Mouse (Mus musculus) mature B cell (primary cell): ENCODE measurements around the gene Coro1b.
"Not testable (repeated sequence)": the region's sequence is repeated elsewhere in the genome, so short reads cannot be mapped to it uniquely, and the experiment has no call there.

Experiments
- in situ Hi-C: fragments of 300-500 bp; cut with MboI; formaldehyde crosslinking; loops from 2 replicates; pipeline ENCODE4 v1.14.3; 2019

The Coro1b gene

DNA sequence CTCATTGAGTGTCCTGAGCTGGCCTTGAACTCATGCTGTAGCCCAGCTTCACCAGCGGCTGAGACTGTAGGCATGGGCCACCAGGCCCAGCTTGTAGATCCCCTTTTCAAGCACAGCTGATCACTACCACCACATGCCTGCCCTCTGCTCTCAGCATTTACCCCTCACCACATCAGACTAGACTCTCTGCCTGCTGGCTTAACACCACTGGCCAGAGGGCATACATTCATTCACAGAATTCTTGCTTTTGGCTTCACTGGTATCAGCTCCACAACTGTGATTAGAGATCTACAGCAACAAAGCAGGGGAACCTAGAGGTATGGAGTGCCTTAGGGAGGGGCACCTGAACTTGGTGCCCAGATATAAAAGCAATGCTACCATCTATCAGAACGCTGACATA, 27.9 kb upstream of the Coro1b start:
- in situ Hi-C loops = no loop called here

DNA sequence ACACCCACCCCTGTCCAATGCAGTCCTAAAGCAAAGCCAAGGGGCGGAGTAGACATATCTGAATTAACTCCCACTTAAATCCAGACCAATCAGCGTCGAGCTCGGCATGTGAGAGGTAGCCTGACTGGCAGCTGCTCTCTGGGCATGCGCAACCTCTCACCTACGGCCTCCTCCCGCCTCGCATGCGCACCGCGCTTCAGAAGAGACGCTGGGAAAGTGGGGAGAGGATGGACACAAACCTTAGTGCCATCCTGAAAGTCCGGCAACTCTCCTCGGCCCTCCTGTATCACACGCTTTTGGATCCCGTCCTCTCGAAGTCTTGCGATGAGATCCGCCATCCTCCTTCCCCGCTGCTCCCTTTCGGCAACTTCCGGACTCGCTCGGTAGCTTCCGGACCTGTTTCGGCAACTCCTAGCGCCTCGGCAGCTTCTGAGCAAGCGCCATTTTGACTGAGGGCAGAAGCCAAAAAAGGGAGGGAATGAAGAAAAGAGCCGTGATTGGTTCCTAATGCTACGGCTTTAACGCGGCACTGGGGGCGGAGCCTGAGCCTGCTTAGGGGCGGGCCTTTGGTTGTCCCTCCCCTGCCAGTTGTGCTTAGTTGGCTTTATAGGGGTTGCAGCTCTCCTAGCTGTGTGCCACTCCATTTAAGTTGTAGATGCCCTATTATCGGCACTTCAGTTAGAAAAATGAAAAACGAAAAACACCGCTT, 27.2 kb upstream of the Coro1b start:
- in situ Hi-C loops = no loop called here

DNA sequence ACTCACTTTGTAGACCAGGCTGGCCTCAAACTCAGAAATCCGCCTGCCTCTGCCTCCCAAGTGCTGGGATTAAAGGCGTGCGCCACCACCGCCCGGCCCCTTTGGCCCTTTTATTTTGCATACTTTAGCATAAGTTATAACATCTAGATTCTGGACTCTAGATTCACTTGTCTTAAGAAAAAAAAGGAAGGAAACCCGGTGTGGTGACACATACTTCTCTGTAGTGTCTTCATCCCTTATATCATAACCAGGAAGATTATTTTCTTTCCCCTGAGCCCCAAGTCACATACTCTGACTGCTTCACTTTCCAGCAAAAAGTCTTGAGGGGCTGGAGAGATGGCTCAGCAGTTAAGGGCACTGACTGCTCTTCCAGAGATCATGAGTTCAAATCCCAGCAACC, 26.5 kb upstream of the Coro1b start:
- in situ Hi-C loops = not testable (repeated sequence)

DNA sequence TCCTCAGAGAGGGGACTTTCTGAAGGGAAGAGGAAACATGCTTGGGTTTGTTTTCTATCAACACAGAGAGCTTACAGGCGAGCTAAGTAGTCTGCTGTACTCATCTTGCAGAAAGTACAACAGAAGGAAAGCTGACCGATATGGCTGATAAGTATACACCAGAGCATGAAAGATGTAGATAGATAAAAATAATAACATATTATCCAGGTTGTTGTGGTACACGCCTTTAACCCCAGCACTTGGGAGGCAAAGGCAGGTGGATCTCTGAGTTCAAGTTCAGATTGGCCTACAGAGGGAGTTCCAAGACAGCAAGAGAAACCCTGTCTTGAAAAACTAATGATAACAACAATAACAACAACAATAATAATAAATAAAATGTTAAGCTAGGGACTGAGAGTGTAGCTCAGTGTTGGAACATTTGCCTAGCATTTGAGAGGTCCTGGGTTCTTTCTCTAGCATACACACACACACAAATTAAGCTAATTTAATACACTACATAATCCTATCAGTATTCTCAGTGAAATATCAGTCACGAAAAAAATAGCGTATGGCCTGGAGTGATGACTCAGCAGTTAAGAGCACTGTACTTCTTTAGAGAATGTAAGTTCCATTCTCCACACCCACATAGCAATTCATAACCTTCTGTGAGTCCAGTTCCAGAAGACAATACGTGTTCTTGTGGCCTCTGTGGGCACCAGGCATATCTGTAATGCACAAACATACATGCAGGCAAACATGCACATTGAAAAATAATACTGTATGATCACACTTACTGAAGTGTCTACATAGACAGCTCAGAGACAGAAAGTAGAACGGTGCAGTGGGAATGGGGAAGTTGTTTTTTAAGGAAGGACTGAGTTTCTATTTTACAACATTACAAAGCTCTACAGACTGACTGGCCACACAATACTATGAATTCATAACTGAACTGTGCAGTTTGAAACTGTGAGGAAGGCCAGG, 25.7 kb upstream of the Coro1b start:
- in situ Hi-C loops = no loop called here

DNA sequence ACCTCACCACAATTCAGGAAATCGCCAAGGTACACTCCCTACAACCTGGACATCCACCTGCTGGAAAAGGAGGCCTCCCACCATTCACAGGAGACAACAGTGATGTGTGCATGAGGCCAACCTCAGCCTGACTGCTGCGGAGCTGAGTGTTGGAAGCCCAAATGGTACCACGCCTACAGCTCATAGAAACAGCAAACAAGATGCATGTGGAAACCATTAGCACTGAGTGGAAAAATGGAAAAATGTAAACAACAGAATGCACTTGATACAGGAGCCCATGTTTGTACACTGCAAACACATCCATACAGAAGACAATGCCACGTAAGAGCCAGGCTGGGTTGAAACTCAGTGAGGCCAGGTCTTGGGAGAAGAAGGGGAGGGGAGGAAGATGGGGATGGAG, 24.0 kb upstream of the Coro1b start:
- in situ Hi-C loops = no loop called here

DNA sequence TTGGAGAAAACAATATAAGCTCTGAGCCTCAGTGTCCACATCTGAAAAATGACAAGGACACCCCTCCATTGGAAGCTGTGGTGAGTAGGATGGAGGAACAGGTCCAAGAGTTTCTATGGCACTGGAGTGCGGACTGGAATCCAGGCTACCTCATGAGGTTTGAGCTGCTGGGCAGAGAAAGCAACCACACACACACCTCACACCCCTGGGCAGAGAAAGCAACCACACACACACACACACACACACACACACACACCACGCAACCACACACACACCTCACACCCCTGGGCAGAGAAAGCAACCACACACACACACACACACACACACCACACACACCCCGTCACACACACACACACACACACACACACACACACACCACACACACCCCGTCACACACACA, 23.2 kb upstream of the Coro1b start:
- in situ Hi-C loops = not testable (repeated sequence)

DNA sequence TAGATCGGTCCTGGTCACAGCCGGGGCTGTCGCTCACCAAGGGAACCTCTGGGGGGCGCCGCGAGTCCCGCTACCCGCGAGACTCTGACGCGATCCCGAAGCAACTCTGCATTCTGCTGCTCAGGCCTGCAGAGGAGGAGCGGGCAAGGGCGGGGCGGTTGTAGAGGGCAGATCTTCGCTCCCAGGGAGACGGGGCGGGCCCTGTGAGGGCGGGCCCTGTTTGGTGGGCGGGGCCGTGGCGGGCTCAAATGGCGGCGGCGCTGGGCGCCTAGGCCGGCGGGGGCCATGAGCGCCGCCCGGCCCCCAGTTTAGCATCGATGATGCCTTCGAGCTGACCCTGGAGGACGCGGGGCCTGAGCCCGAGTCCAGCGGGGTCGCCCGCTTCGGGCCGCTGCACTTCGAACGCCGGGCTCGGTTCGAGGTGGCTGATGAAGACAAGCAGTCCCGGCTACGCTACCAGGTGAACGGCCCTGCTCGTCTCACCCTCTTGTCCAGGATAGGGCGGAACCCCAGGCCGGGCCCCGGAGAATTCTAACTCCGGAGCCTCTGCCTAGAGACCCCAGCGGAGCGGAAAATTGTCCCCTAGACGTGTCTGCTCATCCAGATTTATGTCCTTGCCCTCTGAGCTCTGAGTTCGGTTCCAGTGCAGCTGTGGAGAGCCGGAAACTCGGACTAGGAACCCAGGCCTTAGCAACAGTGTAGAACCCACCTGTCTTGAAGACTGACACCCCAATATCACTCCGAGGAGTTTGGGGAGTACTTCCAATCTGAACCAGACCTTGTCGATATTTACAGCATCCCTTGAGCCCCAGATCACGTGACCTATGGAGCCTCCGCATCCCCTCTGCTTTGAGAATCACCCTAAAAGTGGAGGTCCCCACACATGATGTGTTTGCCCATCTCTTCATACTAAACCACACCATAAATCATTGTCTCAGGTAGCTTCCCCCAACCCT, 22.4 kb upstream of the Coro1b start, which contains the start of gene Aip:
Aip (minus strand) TSS at position 118 of the 956 bp plus-strand sequence.
- in situ Hi-C loops = no loop called here

DNA sequence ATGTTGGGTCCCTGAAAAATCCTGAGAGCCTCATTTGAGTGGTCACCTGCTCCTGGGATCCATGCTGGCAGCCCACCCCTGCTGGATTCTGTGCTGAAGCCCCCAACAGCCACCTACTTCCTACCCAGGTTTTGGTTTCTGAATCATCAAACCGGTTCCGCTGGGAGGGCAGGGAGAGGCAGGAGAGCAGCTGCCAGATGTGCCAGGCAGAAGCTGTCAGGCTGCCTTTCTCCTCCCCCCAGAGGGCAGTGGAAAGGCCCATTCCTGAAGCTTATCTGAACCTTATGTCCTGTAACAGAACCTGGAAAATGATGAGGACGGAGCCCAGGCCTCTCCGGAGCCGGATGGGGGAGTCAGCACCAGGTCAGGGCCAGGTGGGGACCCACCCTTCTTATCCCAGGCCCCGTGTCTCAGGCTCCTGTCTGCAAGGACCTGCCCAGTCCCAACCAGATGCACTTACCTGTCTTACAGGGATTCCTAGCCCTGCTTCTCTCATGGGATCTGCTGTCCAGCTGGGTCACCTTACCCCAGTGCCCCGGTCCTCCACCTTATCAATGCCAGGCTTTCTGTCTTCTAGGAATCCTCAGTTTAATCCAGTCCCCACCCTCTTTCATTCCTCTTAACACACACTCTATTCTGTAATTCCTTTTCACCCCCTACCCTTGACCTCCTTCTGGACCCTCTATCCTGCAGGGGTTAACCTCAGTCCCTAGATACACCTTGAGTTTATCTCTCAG, 21.5 kb upstream of the Coro1b start:
- in situ Hi-C loops = no loop called here

DNA sequence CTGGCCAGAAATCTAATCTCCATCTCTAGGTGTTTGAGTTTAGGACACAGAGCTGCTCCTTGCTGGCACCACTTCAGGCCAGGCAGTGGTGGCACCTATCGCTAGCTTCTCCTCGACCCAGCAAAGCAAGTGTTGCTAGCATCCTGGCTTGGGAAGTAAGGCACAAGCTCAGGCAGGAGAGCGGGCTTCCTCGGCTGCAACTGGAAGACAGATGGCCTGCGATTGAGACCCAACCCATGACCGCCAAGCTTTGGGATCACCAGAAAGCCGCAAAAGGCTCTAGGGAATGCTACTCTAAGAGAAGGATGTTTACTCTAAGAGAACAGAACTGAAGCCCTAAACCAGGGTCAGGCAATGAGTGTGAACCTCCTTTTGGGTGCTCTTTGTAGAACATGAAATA, 19.0 kb upstream of the Coro1b start:
- in situ Hi-C loops = no loop called here

DNA sequence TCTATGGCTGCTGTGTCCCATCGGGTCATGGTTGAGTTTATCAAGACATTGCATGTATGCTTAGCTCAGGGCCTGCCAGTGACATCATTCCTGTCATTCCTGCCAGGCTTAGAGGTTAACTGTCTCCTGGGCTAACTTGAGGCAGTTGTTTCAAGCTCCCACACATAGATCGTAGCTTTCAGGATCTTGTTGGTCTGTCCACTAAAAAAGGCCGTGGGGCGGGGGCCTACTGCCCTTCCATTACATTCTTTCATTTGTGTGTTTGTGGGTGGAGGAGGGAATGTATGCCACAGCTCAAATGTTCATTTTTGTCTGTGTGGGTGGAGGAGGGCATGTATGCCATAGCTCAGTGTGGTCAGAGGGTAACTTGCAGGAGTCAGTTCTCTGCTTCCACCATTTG, 18.3 kb upstream of the Coro1b start:
- in situ Hi-C loops = no loop called here

DNA sequence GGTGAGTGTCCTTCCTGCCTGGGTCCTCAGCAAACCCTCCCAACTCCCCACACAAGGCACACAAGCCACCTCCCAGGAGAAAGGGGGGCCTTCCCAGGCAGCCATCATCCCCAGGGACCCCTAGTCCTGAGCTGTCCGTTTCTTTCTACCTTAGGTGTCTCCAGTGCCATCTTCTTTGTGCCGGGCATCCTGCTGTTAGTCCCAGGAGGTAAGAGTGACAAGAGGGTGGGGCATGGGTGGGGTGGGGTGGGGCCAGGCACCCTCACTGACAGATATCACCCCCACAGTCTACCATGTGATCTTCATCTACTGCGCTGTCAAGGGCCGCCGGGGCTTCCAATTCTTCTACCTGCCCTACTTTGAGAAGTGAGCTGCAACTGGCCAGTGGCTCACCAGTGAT, 17.3 kb upstream of the Coro1b start:
- in situ Hi-C loops = no loop called here

DNA sequence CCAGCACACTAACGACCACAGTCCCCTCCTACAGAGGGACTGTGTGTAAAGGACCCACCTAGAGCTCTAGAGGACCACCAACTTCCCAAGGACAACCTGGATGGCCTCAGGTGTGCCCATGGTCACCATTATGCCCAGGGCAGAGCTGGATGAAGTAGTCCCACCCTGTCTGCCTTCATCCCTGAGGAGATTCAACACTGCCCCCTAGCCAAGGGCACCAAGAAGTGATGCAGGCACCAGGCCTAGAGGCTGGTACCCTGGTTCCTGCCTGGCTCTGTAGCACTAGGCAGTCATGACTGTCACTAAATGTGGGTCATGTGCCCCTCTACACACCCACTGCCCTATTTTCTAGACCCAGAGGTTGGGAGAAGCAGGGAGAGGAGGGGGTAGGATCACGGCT, 16.7 kb upstream of the Coro1b start:
- in situ Hi-C loops = no loop called here

DNA sequence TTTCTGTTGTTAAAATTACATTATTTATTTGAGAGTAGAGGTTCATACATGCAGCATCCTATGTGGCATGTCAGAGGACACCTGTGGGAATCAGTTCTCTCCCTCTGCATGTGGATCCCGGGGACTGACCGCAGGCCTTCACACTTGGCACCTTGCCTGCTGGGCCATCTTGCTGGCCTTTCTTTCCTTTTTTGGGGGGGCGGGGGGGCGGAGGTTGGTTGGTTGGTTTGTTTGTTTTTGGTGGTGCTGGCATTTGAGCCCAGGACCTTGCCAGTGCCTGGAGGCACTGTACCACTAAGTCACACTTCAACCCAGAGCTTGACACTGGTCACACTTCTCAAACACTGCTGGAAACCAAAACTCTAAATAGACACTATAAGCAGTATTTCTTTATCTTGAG, 14.1 kb upstream of the Coro1b start:
- in situ Hi-C loops = no loop called here

DNA sequence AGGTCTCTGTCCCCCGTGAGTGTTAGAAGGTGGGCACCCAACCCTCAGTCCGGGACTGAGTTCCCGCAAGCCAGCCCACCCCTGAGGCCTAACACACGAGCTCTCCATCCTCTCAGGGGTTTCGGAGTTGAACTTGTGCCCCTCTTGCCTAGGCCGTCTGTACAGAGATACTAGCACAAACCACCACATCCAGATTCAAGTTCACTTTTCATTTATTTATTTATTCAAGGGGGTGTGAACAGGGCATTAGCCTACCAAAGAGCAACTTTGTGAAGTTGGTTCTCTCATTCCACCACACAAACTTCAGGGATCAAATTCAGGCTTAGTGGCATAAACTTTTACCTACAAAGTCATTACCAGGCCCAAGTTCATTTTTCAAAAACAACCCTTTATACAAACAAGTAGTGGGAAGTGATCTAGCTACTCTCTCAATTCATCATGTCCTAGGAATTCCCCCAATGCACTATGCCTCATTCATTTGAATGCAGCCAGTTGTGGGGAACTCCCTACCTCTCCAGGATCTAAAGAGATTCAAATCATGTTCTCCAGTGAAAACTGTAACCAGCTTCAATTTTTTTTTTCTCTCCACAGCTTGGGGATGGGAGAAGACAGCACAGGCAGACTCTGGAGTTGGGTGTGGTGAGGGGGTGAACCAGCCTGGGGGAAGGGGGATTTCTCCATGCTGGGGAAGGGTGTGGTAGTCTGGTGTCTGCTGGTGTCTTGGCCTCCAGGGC, 13.0 kb upstream of the Coro1b start:
- in situ Hi-C loops = not testable (repeated sequence)

DNA sequence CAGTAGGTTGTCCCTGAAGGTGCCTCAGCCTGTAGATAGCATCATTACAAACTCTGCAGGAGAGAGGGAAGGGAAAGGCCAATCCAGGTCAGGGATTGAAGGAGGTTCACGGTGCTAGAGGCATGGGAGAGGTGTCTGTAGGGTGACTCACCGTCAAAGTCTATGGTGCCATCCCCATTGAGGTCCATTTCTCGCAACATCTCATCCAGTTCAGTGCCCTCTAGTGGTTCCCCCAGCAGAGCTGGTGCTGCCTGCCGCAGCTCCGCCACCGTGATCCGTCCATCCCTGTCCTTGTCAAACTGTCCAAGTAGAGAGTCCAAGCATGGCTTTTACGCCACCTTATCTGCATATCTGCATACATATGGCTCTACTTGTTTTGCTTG, 12.5 kb upstream of the Coro1b start:
- in situ Hi-C loops = not testable (repeated sequence)

DNA sequence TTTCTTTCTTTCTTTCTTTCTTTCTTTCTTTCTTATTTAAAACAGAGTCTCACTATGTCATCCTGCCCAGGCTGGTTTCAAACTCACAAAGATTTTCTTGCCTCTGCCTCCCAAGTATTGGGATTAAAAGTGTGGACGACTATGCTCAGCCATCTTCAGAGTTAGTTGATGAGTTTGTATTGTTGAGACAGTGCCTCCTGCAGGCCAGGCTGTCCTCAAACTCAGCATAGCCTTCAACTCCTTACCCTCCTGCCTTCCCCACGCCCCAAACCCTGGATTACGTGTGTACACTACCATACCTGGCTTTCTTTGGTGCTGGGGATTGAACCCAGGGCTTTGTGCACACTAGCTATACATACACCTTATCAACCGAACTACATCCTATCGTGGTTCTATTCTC, 12.0 kb upstream of the Coro1b start:
- in situ Hi-C loops = no loop called here

DNA sequence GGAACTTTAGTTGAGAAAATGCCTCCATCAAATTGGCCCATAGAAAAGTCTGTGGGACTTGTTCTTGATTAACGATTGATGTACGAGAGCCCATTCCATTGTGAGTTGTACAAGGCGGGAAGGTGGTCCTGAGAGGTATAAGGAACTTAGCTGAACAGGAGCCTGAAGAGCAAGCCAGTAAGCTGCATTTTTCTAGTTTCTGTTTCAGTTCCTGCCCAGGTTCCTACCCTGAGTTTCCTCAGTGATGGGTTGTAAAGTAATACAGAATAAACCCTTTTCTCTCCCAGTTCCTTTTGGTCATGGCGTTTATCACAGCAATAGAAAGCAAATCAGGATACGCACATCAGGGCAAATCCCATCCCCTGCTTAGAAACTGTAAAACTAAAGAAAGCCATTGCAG, 10.5 kb upstream of the Coro1b start:
- in situ Hi-C loops = no loop called here

DNA sequence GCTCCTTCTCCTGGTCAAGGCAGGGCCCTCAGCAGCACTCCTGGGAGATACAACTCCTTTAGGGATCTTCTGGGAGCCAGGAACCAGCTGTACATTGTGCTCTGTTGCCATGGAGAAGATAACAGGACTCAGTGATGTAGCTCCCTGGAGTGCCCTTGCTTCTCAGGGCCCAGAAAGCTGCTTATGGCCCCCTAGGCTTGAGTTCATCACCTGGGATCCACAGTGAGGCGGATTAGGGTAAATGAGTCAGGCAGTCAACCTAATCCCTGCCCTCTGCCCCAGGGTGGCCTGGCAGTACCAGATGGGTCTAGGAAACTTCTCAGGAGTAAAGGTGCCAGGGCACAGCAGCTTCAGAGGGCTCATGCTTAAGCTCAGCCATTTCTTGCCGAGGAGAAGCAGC, 9.0 kb upstream of the Coro1b start, which contains the start of gene Gpr152:
Gpr152 (plus strand) TSS at position 342 of the 400 bp plus-strand sequence.
- in situ Hi-C loops = no loop called here

DNA sequence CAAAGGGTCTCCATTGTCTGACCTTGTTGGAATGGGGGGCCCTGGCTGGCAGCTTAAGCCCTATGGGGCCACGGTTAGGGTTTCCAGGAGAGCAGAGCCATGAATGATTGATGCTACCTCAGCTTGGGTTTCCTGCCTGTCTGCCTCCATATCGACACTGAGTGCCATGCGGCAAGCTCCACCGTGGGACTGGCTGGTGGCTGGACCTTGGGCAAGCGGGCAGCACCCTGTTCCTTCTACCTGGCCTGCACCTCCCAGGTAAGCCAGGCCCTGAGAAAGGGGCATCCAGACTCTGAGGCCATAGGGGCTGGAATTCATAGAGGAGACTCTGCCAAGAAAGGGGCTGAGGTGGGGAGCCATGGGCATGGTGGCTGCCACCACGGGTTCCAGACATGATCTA, 8.3 kb upstream of the Coro1b start:
- in situ Hi-C loops = no loop called here

DNA sequence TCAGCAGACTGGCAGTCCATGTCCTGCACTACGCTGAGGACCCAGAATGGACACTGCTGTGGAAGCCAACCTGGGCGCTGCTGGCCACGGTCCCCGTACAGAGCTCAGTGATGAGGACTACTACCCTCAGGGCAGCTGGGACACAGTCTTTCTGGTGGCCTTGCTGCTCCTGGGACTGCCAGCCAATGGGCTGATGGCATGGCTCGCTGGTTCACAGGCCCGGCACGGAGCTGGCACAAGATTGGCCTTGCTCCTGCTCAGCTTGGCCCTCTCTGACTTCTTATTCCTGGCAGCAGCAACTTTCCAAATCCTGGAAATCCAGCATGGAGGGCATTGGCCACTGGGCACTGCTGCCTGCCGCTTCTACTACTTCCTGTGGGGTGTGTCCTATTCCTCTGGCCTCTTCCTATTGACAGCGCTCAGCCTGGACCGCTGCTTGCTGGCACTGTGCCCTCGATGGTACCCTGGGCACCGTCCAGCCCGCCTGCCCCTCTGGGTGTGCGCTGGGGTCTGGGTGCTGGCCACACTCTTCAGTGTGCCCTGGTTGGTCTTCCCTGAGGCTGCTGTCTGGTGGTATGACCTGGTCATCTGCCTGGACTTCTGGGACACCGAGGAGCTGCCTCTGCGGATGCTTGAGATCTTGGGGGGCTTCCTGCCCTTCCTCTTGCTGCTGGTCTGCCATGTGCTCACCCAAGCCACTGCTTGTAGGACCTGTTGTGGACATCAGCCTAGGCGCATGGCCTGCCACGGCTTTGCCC, 5.8 kb upstream of the Coro1b start:
- in situ Hi-C loops = no loop called here
